Mouse (Mus musculus): ENCODE results near the gene Wnt5b. TPM values are rescaled to one million over a fixed set of nuclear protein-coding genes. Genes with fewer than 3 reads are reported as not detected.

Wnt5b gene
- polyA plus RNA-seq, 1 experiment from 2014 or later = 7.3 TPM

- Histone ChIP-seq H3K9me3 (no peaks in the 10 kb centered on the region), H3K4me1 (replicated peaks) (peaks cover 30% of the 10 kb centered on the region), H3K36me3 (0 out of 2 replicates have a peak, but pooled peaks cover 4% of the 10 kb centered on the region), H3K4me3 (replicated peaks) (peak overlapping the region; percentile 59), H3K4me2 (replicated peaks) (peak overlapping the region; percentile 87), H3K9ac (peak overlapping the region; percentile 58), H3K27ac (peak overlapping the region; percentile 95), H3K27me3 (replicated peaks) (no peaks in the 10 kb centered on the region)
- WGBS = under 1% methylated on average over 70 of the region's 70 CpGs
- ATAC-seq = peak; percentile 61
These were observed 64.1 kb downstream of the Wnt5b start for GRCm38 (mm10) chr6:119479876-119480705.

- peak; percentile 89 for ATAC-seq
- Histone ChIP-seq H3K27me3 (replicated peaks) (no peaks in the 10 kb centered on the region), H3K9ac (peak within 1 kb of the TSS; percentile 58), H3K27ac (peak within 1 kb of the TSS; percentile 95), H3K36me3 (0 out of 2 replicates have a peak, but pooled peaks cover 3% of the 10 kb centered on the region), H3K4me2 (replicated peaks) (peak within 1 kb of the TSS; percentile 87), H3K9me3 (no peaks in the 10 kb centered on the region), H3K4me1 (replicated peaks) (peaks cover 28% of the 10 kb centered on the region), H3K4me3 (replicated peaks) (peak within 1 kb of the TSS; percentile 59)
- WGBS = under 1% methylated on average over 65 of the region's 101 CpGs
These were observed 64.7 kb downstream of the Wnt5b start, which contains the start of gene Fbxl14 for GRCm38 (mm10) chr6:119479343-119479875. Gene Fbxl14 (plus strand): TSS chr6:119479668.

GRCm38 (mm10) chr6:119478560-119479342 lies 65.4 kb downstream of the Wnt5b start:
- Histone ChIP-seq H3K27me3 (replicated peaks) (no peaks in the 10 kb centered on the region), H3K4me2 (replicated peaks) (peak overlapping the region; percentile 71), H3K36me3 (no peaks in the 10 kb centered on the region), H3K27ac (peak overlapping the region; percentile 95), H3K4me1 (replicated peaks) (peaks cover 26% of the 10 kb centered on the region), H3K9ac (peak overlapping the region; percentile 58), H3K9me3 (no peaks in the 10 kb centered on the region), H3K4me3 (replicated peaks) (peak overlapping the region; percentile 59)
- peak; percentile 90 for ATAC-seq
- 1% methylated on average over 48 of the region's 49 CpGs for WGBS

- WGBS = 21% methylated on average over 13 of the region's 13 CpGs
- Histone ChIP-seq H3K27me3 (replicated peaks) (no peaks in the 10 kb centered on the region), H3K27ac (no peak overlapping the region), H3K9ac (no peak overlapping the region), H3K4me2 (replicated peaks) (peak overlapping the region; percentile 71; the same call in 1 of the 2 replicates), H3K9me3 (no peaks in the 10 kb centered on the region), H3K36me3 (no peaks in the 10 kb centered on the region), H3K4me1 (replicated peaks) (peaks cover 19% of the 10 kb centered on the region), H3K4me3 (replicated peaks) (no peak overlapping the region)
- no peak for ATAC-seq
These were observed 66.3 kb downstream of the Wnt5b start for GRCm38 (mm10) chr6:119477686-119478310.

- Histone ChIP-seq H3K4me2 (replicated peaks) (no peak overlapping the region), H3K27me3 (replicated peaks) (no peaks in the 10 kb centered on the region), H3K9me3 (no peaks in the 10 kb centered on the region), H3K36me3 (no peaks in the 10 kb centered on the region), H3K4me3 (replicated peaks) (no peak overlapping the region), H3K9ac (no peak overlapping the region), H3K27ac (no peak overlapping the region), H3K4me1 (replicated peaks) (peaks cover 18% of the 10 kb centered on the region)
- 78% methylated on average over 6 of the region's 6 CpGs for WGBS
- no peak for ATAC-seq
These were observed 68.2 kb downstream of the Wnt5b start for GRCm38 (mm10) chr6:119475988-119476387.

GRCm38 (mm10) chr6:119473992-119474391 lies 70.2 kb downstream of the Wnt5b start:
- WGBS = 78% methylated on average over 4 of the region's 4 CpGs
- Histone ChIP-seq H3K4me1 (replicated peaks) (peaks cover 10% of the 10 kb centered on the region), H3K4me3 (replicated peaks) (no peak overlapping the region), H3K27me3 (replicated peaks) (no peaks in the 10 kb centered on the region), H3K36me3 (no peaks in the 10 kb centered on the region), H3K4me2 (replicated peaks) (no peak overlapping the region), H3K9me3 (no peaks in the 10 kb centered on the region), H3K27ac (no peak overlapping the region), H3K9ac (no peak overlapping the region)
- ATAC-seq = no peak

- H3K4me3 ChIP-seq (replicated peaks) = no peak overlapping the region
- H3K36me3 ChIP-seq = no peaks in the 10 kb centered on the region
- ATAC-seq = no peak
- no peak overlapping the region for H3K9ac ChIP-seq
- H3K27ac ChIP-seq = no peak overlapping the region
- H3K27me3 ChIP-seq (replicated peaks) = no peaks in the 10 kb centered on the region
- no peaks in the 10 kb centered on the region for H3K9me3 ChIP-seq
- peaks cover 10% of the 10 kb centered on the region for H3K4me1 ChIP-seq (replicated peaks)
- no peak overlapping the region for H3K4me2 ChIP-seq (replicated peaks)
- 81% methylated on average over 7 of the region's 7 CpGs for WGBS
These were observed 70.7 kb downstream of the Wnt5b start for GRCm38 (mm10) chr6:119473446-119473845.

GRCm38 (mm10) chr6:119472705-119473104 lies 71.4 kb downstream of the Wnt5b start:
- no peak for ATAC-seq
- H3K4me2 ChIP-seq (replicated peaks) = no peak overlapping the region
- H3K4me1 ChIP-seq (replicated peaks) = peaks cover 6% of the 10 kb centered on the region
- H3K4me3 ChIP-seq (replicated peaks) = no peak overlapping the region
- H3K9me3 ChIP-seq = no peaks in the 10 kb centered on the region
- 66% methylated on average over 3 of the region's 3 CpGs for WGBS
- H3K27me3 ChIP-seq (replicated peaks) = no peaks in the 10 kb centered on the region
- no peak overlapping the region for H3K27ac ChIP-seq
- no peak overlapping the region for H3K9ac ChIP-seq
- no peaks in the 10 kb centered on the region for H3K36me3 ChIP-seq

GRCm38 (mm10) chr6:119472135-119472534 lies 72.0 kb downstream of the Wnt5b start:
- Histone ChIP-seq H3K36me3 (no peaks in the 10 kb centered on the region), H3K9ac (no peak overlapping the region), H3K4me2 (replicated peaks) (no peak overlapping the region), H3K27me3 (replicated peaks) (no peaks in the 10 kb centered on the region), H3K9me3 (no peaks in the 10 kb centered on the region), H3K4me1 (replicated peaks) (peaks cover 5% of the 10 kb centered on the region), H3K4me3 (replicated peaks) (no peak overlapping the region), H3K27ac (no peak overlapping the region)
- ATAC-seq = no peak
- WGBS = 41% methylated on average over 5 of the region's 5 CpGs

- Histone ChIP-seq H3K4me3 (replicated peaks) (no peak overlapping the region), H3K27ac (no peak overlapping the region), H3K4me1 (replicated peaks) (peaks cover 8% of the 10 kb centered on the region; the same call in 1 of the 2 replicates), H3K9ac (no peak overlapping the region), H3K36me3 (no peaks in the 10 kb centered on the region), H3K27me3 (replicated peaks) (no peaks in the 10 kb centered on the region), H3K9me3 (no peaks in the 10 kb centered on the region), H3K4me2 (replicated peaks) (no peak overlapping the region)
- WGBS = 84% methylated on average over 3 of the region's 3 CpGs
- ATAC-seq = no peak
These were observed 73.4 kb downstream of the Wnt5b start for GRCm38 (mm10) chr6:119470777-119471176.

GRCm38 (mm10) chr6:119467785-119468059 lies 76.4 kb downstream of the Wnt5b start:
- WGBS = 89% methylated on average over 2 of the region's 2 CpGs
- Histone ChIP-seq H3K9me3 (no peaks in the 10 kb centered on the region), H3K4me2 (replicated peaks) (no peak overlapping the region), H3K36me3 (no peaks in the 10 kb centered on the region), H3K27me3 (replicated peaks) (no peaks in the 10 kb centered on the region), H3K9ac (no peak overlapping the region), H3K27ac (0 out of 2 replicates have a peak overlapping the region, but pooled peaks have one; percentile 9), H3K4me3 (replicated peaks) (no peak overlapping the region), H3K4me1 (replicated peaks) (peaks cover 8% of the 10 kb centered on the region; the same call in 1 of the 2 replicates)
- ATAC-seq = peak; percentile 48

Data from intestine, embryonic 15.5 days (tissue).